Mouse (Mus musculus) gonadal fat pad, adult 2 months (tissue): ENCODE data around the gene Cyp51. TPM values are rescaled to one million over a fixed set of nuclear protein-coding genes. Genes with fewer than 3 reads are reported as not detected.
"Not testable (repeated sequence)": the region's sequence is repeated elsewhere in the genome, so short reads cannot be mapped to it uniquely, and the experiment has no call there.

Experiments
- DNase-seq: peaks from one replicate; pipeline ENCODE4 v3.0.0-alpha.2; 2012; ENCODE audit warnings: low read depth
- polyA plus RNA-seq: library from polyadenylated mRNA; depleted of rRNA; stranded (reverse); fragments of >200 nt; gene quantifications from 2 replicates; pipeline ENCODE4 v1.2.3, GENCODE M21; 2012; rRNA removed

Gene Cyp51
- polyA plus RNA-seq, result 76.9 and 88.3 TPM in 2 replicates

DNA sequence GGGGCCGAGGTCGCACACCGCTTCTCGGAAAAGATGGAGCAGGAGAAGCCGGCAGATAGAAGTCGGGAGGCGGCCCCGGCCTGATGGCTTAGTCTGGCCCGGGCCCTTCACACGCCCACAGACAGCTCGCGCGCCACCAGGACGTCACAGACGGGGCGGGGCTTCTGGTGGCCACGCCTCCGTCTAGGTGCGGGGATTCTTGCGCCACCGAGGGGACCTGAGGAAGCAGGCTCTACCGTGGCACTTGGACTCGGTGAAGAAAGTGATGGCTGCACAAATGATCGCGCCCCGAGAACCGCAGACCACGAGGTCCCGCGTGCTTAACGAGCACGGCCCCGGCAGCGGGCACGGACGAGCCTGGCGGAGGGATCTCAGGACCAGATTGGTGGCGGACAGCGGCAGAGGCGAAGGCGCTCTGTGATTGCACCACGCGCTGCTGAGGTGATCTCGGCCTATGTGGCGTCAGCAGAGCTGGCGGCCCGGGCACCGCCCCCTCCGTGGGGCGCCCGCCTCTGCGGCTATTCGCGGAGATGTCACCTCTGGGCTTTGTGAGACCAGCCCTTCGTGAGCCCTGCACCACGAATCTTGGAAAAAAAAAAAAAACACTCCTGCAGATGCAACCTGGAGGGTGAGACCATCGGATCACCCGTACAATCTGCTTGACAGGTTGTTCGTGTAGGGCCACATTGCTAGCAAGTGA lies at the start of gene Cyp51:
TSS of gene Cyp51 (minus strand) at position 406 of the 700 bp plus-strand sequence.
- no peak for DNase-seq

- no peak for DNase-seq
These were observed 8.1 kb upstream of the Cyp51 start for GRCm38 (mm10) chr5:4112570-4113098.

DNA sequence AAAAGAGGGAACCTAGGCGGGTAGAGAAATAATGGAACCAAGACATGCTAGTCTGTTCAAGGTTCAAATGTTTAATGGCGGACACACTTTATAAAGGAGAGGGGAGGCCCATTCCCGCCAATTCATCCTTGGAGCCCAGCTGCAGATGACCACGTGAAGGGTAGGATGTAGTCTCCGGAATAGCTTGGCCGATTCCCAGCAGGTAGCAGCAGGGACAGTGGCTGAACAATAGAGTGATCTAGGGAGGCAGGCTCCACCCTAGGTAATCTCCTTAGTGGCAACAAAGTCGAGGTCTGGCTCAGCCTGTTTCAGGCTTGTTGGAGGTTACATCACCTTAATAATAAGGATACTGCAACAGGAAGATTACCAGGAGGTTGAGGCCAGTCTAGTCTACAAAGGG lies 2.5 kb upstream of the Cyp51 start:
- not testable (repeated sequence) for DNase-seq

DNA sequence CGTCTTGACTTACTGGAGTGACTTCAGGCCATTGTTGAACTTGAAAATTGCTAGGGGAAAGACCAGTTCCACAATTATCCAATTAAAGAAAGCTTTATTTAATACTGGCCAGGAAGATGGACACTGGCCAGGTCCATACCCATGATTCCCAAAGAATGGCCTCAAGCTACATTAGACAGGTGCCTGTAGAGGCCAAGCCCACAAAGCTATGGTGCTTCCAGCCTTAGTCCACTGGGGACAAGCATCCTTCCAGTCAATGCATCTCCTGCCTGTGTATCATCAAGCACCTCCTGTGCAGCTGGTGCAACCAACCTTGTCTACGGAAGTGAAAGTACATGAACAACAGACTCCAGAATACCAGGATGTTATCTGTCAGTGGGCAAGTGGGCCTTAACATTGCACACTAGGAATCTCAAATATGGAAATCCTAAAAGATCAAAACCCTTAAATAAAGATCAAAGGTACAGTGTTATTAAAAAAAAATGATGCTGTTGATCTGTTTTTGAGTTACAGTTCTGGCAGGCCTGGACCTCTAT lies 1.2 kb upstream of the Cyp51 start:
- no peak for DNase-seq

- DNase-seq, result no peak
These were observed 763 bp downstream of the Cyp51 start for GRCm38 (mm10) chr5:4103626-4104340.

- DNase-seq, result no peak
These were observed 2.8 kb downstream of the Cyp51 start for GRCm38 (mm10) chr5:4101770-4102169.

DNA sequence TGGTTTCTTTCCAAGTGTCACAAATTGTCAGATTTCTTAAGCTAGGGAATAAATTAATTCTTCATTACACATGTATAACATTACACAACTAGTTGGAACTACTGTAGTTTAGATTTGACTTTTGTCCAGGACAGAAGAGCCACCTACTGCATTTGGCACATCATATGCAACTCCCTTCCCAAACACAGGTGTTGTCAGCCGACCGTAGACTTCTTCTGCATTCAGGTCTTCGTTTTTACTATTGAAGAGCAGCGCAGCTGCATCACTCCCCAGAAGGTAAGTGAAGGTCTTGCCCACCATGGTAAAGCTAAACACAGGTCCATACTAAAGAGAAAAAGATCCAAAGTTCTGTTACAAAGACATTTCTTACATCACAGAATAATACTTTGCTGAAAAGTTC lies 3.5 kb downstream of the Cyp51 start:
- DNase-seq, result no peak

GRCm38 (mm10) chr5:4094471-4094870 lies 10.1 kb downstream of the Cyp51 start:
- no peak for DNase-seq

- DNase-seq, result no peak
These were observed 16.4 kb downstream of the Cyp51 start for GRCm38 (mm10) chr5:4088190-4088589.

DNA sequence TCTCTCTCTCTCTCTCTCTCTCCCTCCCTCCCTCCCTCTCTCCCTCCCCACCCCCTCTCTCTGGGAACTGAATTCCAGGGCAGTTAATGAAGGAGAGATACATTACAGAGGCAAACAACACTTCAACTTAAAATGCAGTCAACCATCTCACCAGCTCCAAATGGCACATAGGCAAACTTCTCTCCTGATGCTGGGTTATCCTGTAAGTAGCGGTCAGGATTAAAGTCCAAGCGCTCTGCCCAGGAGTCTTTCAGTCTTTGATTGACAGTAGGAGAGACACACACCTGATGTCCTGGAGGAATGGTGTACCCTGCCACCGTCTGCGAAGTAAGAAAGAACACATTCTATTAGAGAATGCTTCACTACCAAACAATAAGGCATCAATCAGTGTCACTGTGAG lies 18.2 kb downstream of the Cyp51 start:
- no peak for DNase-seq

- DNase-seq, result no peak
These were observed 19.6 kb downstream of the Cyp51 start for GRCm38 (mm10) chr5:4084948-4085347.

DNA sequence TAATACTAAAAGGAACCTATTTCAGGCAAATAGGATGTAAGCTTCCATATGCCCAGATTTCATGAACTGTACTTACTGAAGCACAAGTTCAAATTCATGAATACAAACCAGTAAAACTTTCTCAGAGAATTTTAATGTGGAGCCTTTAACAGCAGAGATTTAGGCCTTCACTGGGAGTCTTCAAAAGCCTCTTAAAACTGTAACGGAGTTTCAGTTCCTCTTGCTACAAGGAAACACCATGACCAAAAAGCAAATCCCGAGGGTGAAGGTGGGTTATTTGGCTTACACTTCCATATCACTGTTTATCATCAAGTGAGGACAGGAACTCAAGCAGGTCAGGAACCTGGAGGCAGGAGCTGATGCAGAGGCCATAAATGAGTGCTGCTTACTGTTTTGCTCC lies 23.0 kb downstream of the Cyp51 start:
- DNase-seq, result no peak

GRCm38 (mm10) chr5:4080861-4081260 lies 23.7 kb downstream of the Cyp51 start:
- no peak for DNase-seq

DNA sequence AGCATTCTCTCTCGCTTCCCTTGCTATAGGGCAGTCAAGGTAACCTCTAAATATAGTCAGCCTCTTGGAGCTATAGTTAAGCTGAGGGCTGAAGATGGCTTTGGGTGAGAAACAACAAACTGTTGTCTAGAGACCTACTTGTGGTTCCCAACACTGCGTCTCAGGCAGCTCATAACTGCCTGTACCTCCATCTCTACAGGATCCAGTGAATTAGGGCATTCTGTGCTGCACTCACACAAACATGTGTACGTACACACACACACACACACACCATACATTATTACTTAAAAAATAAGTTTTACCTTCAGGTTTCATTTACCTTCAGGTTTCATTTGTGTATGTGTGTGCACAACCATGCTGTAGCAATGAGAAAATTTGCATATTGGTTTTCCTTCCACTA lies 25.5 kb downstream of the Cyp51 start:
- DNase-seq, result no peak

DNA sequence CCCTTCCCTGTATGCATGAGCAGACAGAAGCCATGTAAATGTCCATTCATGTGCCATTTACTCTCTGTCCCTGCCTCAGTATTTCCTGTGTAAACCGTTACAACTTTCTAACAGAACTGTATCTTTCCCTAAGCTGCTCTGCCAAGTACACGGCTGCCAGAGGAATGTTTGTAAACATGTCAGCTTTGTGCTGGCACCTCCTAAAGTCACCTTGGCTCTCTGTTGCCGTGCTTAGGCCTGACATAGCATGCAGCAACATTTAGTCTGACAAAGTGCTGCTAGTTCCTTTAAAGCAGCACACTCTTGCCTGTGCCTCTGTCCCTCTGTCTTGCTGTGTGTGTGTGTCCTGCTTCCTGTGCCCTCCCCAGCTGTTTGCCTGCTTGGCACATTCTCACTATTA lies 37.3 kb downstream of the Cyp51 start:
- DNase-seq, result no peak

DNA sequence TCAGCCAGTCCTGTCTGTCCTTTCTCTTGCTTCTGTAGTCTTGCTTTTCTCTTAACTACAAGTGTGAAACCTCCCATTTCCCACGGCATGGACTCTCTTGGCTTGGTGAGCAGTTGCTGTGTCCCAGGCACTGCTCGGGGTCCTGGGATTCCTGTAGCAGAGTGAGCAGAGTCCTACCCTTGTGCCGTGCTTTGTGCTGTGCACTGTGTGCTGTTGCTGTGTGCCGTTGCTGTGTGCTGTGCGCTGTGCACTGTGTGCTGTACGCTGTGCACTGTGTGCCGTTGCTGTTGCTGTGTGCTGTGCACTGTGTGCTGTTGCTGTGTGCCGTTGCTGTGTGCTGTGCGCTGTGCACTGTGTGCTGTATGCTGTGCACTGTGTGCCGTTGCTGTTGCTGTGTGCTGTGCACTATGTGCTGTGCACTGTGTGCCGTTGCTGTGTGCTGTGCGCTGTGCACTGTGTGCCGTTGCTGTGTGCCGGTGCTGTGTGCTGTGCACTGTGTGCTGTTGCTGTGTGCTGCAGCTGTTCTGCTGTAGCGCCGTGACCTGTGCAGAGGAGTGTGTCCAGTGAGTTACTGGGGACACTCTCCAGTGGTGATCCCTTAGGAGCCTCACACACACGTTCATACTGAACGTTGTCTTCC lies 38.0 kb downstream of the Cyp51 start:
- no peak for DNase-seq

- no peak for DNase-seq
These were observed 44.2 kb downstream of the Cyp51 start for GRCm38 (mm10) chr5:4060313-4060712.

- DNase-seq, result no peak
These were observed 63.6 kb downstream of the Cyp51 start for GRCm38 (mm10) chr5:4040922-4041321.

DNA sequence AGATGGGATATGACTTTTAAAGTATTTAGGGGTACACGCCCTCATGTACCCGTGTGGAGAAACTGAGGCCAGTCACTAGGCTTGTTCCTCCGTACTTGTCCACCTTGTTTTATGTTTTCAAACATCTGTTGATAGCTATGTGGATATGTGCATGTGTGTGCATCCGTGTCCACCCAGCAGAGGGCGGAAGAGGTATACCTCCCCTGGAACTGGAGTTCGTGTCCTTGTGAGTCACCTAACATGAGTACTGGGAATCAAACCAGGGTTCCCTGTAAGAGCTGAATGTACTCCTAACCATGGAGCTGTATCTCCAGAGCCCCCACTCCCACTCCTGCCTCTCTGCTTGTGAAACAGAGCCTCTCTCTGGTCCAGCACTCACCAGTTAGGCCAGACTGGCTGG lies 64.2 kb downstream of the Cyp51 start:
- no peak for DNase-seq

- DNase-seq, result no peak
These were observed 65.2 kb downstream of the Cyp51 start for GRCm38 (mm10) chr5:4039351-4039750.

GRCm38 (mm10) chr5:4036686-4037085 lies 67.9 kb downstream of the Cyp51 start:
- no peak for DNase-seq

DNA sequence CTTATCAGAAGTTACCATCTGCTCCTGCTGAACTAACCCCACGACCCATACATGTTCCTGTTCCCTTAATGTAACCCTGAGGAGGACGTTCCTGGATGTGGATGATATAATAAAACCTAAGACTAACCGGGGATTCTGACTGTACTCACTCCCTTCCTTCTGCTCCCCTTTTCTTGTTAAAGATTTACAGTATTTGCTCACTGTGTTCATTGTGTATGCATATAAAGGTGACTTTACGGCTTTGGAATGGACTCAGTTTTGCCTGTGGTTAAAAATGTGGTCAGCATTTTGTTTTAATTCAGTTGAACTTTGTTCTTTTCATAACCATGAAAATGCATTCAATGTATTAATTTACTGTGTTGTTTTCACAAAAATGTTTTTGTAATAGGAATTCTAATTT lies 72.7 kb downstream of the Cyp51 start:
- no peak for DNase-seq
